Mouse (Mus musculus): ENCODE results near the gene Prlr.

GRCm38 (mm10) chr15:10148196-10148595, 28.8 kb upstream of the Prlr start:
- TF ChIP-seq CTCF (IDR thresholded peaks at IDR 0.05; ENCODE audit: low read depth), result no peak
- TF ChIP-seq EP300 (IDR thresholded peaks at IDR 0.05; ENCODE audit: low read depth), result no peak

All from heart, postnatal 0 days (tissue).